8 mouse cellular contexts compared by ENCODE assay signal in genomic region chr2:33772439-33772838, GRCm38 (mm10).
DNase-seq lines count a peak whose midpoint lies in the region; ATAC-seq lines count a peak whose summit lies in the region.

No protein-coding gene starts in this region.

- no peak for ATAC-seq in embryonic facial prominence, embryonic 11.5 days (replicated peaks; ENCODE audit: insufficient number of reproducible peaks, low FRiP score, low TSS enrichment, low read depth)
- no peak for ATAC-seq in hindbrain, embryonic 11.5 days (ENCODE audit: low FRiP score)
- ATAC-seq in midbrain, embryonic 14.5 days (ENCODE audit: low FRiP score, low TSS enrichment): no peak

- H3K4me2 ChIP-seq in embryonic facial prominence, embryonic 11.5 days (ENCODE audit: low read depth, low read length): no peak overlapping the region
- no peak overlapping the region for H3K4me2 ChIP-seq in hindbrain, embryonic 11.5 days (replicated peaks; ENCODE audit: low read depth, low read length)
- no peak overlapping the region for H3K4me2 ChIP-seq in midbrain, embryonic 14.5 days (ENCODE audit: low read length)

- no peak overlapping the region for H3K9ac ChIP-seq in embryonic facial prominence, embryonic 11.5 days (replicated peaks; ENCODE audit: low read length)
- H3K9ac ChIP-seq in hindbrain, embryonic 11.5 days (ENCODE audit: low read depth, low read length): no peak overlapping the region
- H3K9ac ChIP-seq in midbrain, embryonic 14.5 days (replicated peaks; ENCODE audit: low read length): no peak overlapping the region; the same call in 1 of the 2 replicates

- H3K9me3 ChIP-seq in embryonic facial prominence, embryonic 11.5 days (replicated peaks; ENCODE audit: control insufficient read depth, low read length): peaks cover 3% of the 10 kb centered on the region
- H3K9me3 ChIP-seq in hindbrain, embryonic 11.5 days (ENCODE audit: control insufficient read depth, low read length): no peaks in the 10 kb centered on the region; the same call in 1 of the 2 replicates
- H3K9me3 ChIP-seq in midbrain, embryonic 14.5 days (ENCODE audit: control insufficient read depth, low read length): no peaks in the 10 kb centered on the region

- H3K4me3 ChIP-seq in embryonic facial prominence, embryonic 11.5 days (ENCODE audit: low read depth, low read length): no peak overlapping the region
- no peak overlapping the region for H3K4me3 ChIP-seq in hindbrain, embryonic 11.5 days (ENCODE audit: low read depth, low read length)
- no peak overlapping the region for H3K4me3 ChIP-seq in midbrain, embryonic 14.5 days (replicated peaks; ENCODE audit: low read depth, low read length)

- H3K27ac ChIP-seq in embryonic facial prominence, embryonic 11.5 days (replicated peaks; ENCODE audit: low read depth, low read length): 0 out of 2 replicates have a peak overlapping the region, but pooled peaks have one; percentile 8
- peak overlapping the region; percentile 42; the same call in 1 of the 2 replicates for H3K27ac ChIP-seq in hindbrain, embryonic 11.5 days (ENCODE audit: low read depth, low read length)
- peak overlapping the region; percentile 66 for H3K27ac ChIP-seq in midbrain, embryonic 14.5 days (replicated peaks; ENCODE audit: low read depth, low read length)

- H3K27me3 ChIP-seq in embryonic facial prominence, embryonic 11.5 days (ENCODE audit: control insufficient read depth, insufficient read depth, low read length): no peaks in the 10 kb centered on the region
- H3K27me3 ChIP-seq in hindbrain, embryonic 11.5 days (ENCODE audit: control insufficient read depth, insufficient read depth, low read length): no peaks in the 10 kb centered on the region
- no peaks in the 10 kb centered on the region for H3K27me3 ChIP-seq in midbrain, embryonic 14.5 days (ENCODE audit: control insufficient read depth, insufficient read depth, low read length)

- H3K4me1 ChIP-seq in embryonic facial prominence, embryonic 11.5 days (ENCODE audit: control insufficient read depth, insufficient read depth, low read length): no peaks in the 10 kb centered on the region
- peaks cover 5% of the 10 kb centered on the region; the same call in 1 of the 2 replicates for H3K4me1 ChIP-seq in hindbrain, embryonic 11.5 days (replicated peaks; ENCODE audit: control insufficient read depth, insufficient read depth, low read length)
- peaks cover 35% of the 10 kb centered on the region for H3K4me1 ChIP-seq in midbrain, embryonic 14.5 days (ENCODE audit: control insufficient read depth, insufficient read depth, low read length)

- H3K36me3 ChIP-seq in embryonic facial prominence, embryonic 11.5 days (replicated peaks; ENCODE audit: control insufficient read depth, insufficient read depth, low read depth, low read length): peaks cover 2% of the 10 kb centered on the region
- H3K36me3 ChIP-seq in hindbrain, embryonic 11.5 days (ENCODE audit: control insufficient read depth, insufficient read depth, low read length): peaks cover 2% of the 10 kb centered on the region; the same call in 1 of the 2 replicates
- peaks cover 14% of the 10 kb centered on the region; the same call in 1 of the 2 replicates for H3K36me3 ChIP-seq in midbrain, embryonic 14.5 days (ENCODE audit: control insufficient read depth, insufficient read depth, low read length)

- DNase-seq in embryo, embryonic 10 days (ENCODE audit: low spot score): peak; percentile 29
- no peak for DNase-seq in embryo, embryonic 9.5 days (ENCODE audit: extremely low spot score)
- peak; percentile 50 for DNase-seq in embryonic facial prominence, embryonic 11.5 days (ENCODE audit: low spot score)
- no peak for DNase-seq in hindbrain, embryonic 11.5 days (ENCODE audit: low spot score)
- peak; percentile 59 for DNase-seq in midbrain, embryonic 14.5 days
- DNase-seq in ovary, adult 18-20 months (ENCODE audit: low spot score): no peak
- DNase-seq in cerebellum, postnatal 36 days: no peak
- DNase-seq in layer of hippocampus, postnatal 36 days: no peak

- 37% methylated on average over 9 of the region's 9 CpGs for WGBS in embryonic facial prominence, embryonic 11.5 days
- WGBS in hindbrain, embryonic 11.5 days: 60% methylated on average over 9 of the region's 9 CpGs
- 37% methylated on average over 9 of the region's 9 CpGs for WGBS in midbrain, embryonic 14.5 days

Comparison
In these comparisons a context has a peak if more than half of its experiments do, and no peak if none do; other contexts are left out.
1. DNase-seq: peak in embryo, embryonic 10 days (single experiment), embryonic facial prominence, embryonic 11.5 days (single experiment) and midbrain, embryonic 14.5 days (single experiment); none in embryo, embryonic 9.5 days (single experiment), hindbrain, embryonic 11.5 days (single experiment), ovary, adult 18-20 months (single experiment), cerebellum, postnatal 36 days (0 of 2) and layer of hippocampus, postnatal 36 days (0 of 2).
2. H3K27ac ChIP-seq: peak in every context shown above with its lines; median percentile 66 in midbrain, embryonic 14.5 days; 42 in hindbrain, embryonic 11.5 days; 8 in embryonic facial prominence, embryonic 11.5 days.